Mouse (Mus musculus) ovary, postnatal 14 days (tissue): ENCODE results near the gene Glipr1.

Experiments
- DNase-seq: peaks from one replicate; pipeline ENCODE4 v3.0.0; 2022; ENCODE audit warnings: low spot score

Glipr1 gene

GRCm38 (mm10) chr10:111960459-111960858 is 42.0 kb downstream of the Glipr1 start:
- DNase-seq = no peak

DNA sequence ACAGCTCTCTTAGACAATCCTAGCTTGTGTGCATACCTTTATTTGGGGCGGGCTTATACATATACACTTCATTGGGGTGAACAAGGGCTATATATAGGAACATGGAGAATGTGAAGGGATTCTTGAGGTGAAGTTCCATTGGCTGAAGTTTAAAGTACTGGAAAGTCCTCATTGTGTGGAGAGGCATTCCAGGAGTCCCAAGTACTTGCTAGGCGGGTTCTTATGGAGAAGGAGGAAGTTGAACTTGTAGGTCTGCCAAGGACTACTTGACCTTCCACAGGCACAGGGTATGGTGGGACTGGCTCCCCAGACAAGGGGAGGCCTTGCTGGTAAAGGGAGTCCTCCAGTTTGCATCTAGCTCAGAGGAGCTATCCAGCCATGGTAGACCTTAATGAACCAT is 43.1 kb downstream of the Glipr1 start:
- no peak for DNase-seq

GRCm38 (mm10) chr10:111958046-111958421 is 44.4 kb downstream of the Glipr1 start:
- no peak for DNase-seq

- DNase-seq = peak; percentile 53
These were observed 45.0 kb downstream of the Glipr1 start for GRCm38 (mm10) chr10:111957271-111958045.

GRCm38 (mm10) chr10:111955836-111956235 is 46.6 kb downstream of the Glipr1 start:
- no peak for DNase-seq

DNA sequence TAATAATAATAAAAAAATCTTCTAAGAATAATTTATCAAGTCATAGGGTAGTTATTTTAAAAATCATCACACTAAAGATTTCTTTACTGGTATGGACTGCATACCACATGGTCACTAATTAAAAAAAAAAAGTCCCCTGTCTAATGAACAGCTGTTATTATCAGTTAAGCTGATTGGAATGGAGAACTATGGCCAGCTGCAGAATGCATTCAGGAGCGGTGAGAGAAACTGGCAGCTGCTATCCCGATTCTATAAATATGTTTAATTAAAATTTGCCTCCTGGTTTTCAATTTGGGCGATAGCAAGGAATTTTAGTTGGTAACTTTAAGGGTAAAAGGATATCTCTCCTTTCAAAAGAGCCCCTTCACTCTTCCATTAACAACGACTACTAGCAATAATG is 53.4 kb downstream of the Glipr1 start:
- DNase-seq = no peak

DNA sequence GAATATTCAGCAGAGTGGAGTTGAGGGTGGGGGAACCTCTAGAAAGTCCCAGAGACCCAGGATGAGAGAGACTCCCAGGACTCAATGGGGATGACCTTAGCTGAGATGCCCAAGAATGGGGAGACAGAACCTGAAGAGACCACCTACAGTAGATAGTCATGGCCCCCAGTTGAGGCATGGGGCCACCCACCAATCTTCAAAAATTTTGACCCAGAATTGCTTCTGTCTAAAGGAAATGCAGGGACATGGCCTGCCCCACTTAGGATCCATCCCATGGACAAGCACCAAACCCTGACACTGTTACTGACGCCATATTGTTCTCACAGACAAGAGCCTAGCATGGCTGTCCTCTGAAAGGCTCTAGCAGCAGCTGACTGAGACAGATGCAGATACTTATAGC is 54.4 kb downstream of the Glipr1 start:
- no peak for DNase-seq

DNA sequence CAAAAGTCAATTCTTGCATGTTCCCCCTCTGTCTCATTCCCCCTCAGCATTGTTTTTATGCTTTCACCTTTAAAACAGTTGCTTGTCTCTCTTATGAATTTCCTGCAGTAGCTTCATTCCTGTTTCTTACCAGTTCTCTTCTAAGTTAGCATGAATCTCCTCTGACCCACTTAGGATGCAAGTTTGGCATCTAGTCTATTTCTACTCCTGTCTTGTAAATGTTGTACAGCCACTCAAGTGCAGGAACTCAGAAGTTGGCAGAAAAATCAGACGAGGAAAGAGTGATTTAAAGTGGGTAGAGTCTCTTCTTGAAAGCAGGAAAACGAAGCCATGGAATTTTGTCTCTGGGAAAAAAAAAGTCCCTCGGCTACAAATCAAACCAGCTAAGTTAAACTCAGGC is 56.9 kb downstream of the Glipr1 start:
- DNase-seq = no peak

GRCm38 (mm10) chr10:111943026-111943425 is 59.4 kb downstream of the Glipr1 start:
- DNase-seq = no peak

DNA sequence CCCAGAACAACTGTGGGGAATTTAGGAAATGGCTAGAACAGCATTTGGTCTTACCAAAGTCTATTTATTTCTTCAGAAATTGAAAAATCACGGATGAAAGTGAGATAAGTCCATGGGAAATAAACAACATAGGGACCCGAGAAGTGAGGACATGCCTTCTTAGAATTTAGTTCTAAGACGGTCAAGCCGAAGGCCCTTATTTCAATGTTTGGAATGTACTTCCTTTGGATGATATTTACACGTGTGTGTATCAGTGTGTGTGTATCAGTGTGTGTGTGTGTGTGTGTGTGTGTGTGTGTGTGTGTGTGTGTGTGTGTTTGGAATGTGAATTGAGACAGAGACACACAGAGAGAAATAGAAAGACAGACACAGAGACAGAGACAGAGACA is 65.3 kb downstream of the Glipr1 start:
- no peak for DNase-seq

- peak; percentile 13 for DNase-seq
These were observed 65.8 kb downstream of the Glipr1 start for GRCm38 (mm10) chr10:111936491-111937145.

DNA sequence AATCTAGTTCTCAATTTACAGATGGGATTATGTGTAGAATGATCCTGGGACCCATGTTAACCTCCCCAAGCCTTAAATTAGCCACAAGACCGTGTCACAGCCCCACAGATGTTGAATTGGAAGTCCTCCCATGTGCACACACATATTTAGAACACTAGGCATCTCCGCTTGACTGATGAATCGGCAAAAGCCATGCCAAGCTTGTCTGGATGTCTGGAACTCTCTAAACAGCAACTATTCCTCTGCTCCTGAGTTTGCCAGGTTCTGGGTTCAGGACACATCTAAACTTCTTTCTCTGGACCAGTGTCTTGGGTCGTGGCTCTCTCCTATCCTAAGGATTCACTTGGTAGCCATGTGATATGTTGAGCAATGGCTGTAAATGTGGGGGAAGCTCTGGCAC is 66.4 kb downstream of the Glipr1 start:
- DNase-seq = no peak
